Mouse (Mus musculus) intestine, postnatal 0 days (tissue): ENCODE results near the gene Rnpepl1. TPM values are rescaled to one million over a fixed set of nuclear protein-coding genes. Genes with fewer than 3 reads are reported as not detected.

ENCODE experiments used
- ATAC-seq: fragments of 200-750 bp; cut with Nextera tagmentation; 2 replicates; pipeline ENCODE4 v1.8.0; 2017; ENCODE audit warnings: mild to moderate bottlenecking, moderate TSS enrichment, moderate library complexity
- H3K27ac ChIP-seq: fragments of 300-500 bp; sonication (generic); 2 replicates; pipeline ENCODE4 v1.5.1; 2014; ENCODE audit warnings: mild to moderate bottlenecking, low read depth, low read length, moderate library complexity
- H3K27me3 ChIP-seq: fragments of 300-500 bp; sonication (generic); replicated peaks from 2 replicates; pipeline ENCODE4 v1.6.1; 2014; ENCODE audit warnings: low read length, mixed read lengths; ENCODE audit not compliant: control insufficient read depth, insufficient read depth
- H3K36me3 ChIP-seq: fragments of 300-500 bp; sonication (generic); 2 replicates; pipeline ENCODE4 v1.6.1; 2014; ENCODE audit warnings: mild to moderate bottlenecking, moderate library complexity; ENCODE audit not compliant: control insufficient read depth, insufficient read depth
- H3K4me1 ChIP-seq: fragments of 300-500 bp; sonication (generic); replicated peaks from 2 replicates; pipeline ENCODE4 v1.6.1; 2014; ENCODE audit warnings: antibody characterized with exemption, low read length, mixed read lengths; ENCODE audit not compliant: control insufficient read depth, insufficient read depth
- H3K4me2 ChIP-seq: fragments of 300-500 bp; sonication (generic); replicated peaks from 2 replicates; pipeline ENCODE4 v1.6.1; 2014; ENCODE audit warnings: low read depth, mild to moderate bottlenecking, moderate library complexity
- H3K4me3 ChIP-seq: fragments of 300-500 bp; sonication (generic); 2 replicates; pipeline ENCODE4 v1.5.1; 2014; ENCODE audit warnings: low read depth, low read length
- H3K9ac ChIP-seq: fragments of 300-500 bp; sonication (generic); 2 replicates; pipeline ENCODE4 v1.6.1; 2014; ENCODE audit warnings: mild to moderate bottlenecking, low read depth, low read length
- H3K9me3 ChIP-seq: fragments of 300-500 bp; sonication (generic); 2 replicates; pipeline ENCODE4 v1.6.1; 2016; ENCODE audit warnings: mixed run types; ENCODE audit not compliant: control insufficient read depth
- CTCF ChIP-seq: sonication (generic); IDR thresholded peaks from 2 replicates; pipeline ENCODE4 v1.5.1; 2016; ENCODE audit warnings: low read depth, mild to moderate bottlenecking, control low read depth, antibody characterized with exemption, moderate library complexity
- WGBS: fragments of 180-500 bp; shearing (Covaris S2); extraction: QIAGEN DNeasy Blood & Tissue Kit; methylation state at CpG from one replicate; pipeline ENCODE4 v1.1.7; 2014; 5-methylcytosine and 5-hydroxymethylcytosine counted together
- polyA plus RNA-seq: library from polyadenylated mRNA; unstranded; fragments of >200 nt; fragmentation: Nextera tagmentation; extraction: Ambion mirVana; gene quantifications from 2 replicates; pipeline ENCODE4 v1.2.1, GENCODE M21; 2015

Rnpepl1 gene
- polyA plus RNA-seq, 1 experiment from 2014 or later = 75.0 TPM

GRCm38 (mm10) chr1:92933611-92934010 is 23.0 kb downstream of the Rnpepl1 start:
- H3K4me3 ChIP-seq = peak overlapping the region; percentile 52
- peaks cover 3% of the 10 kb centered on the region for H3K4me1 ChIP-seq
- peaks cover 4% of the 10 kb centered on the region; the same call in 1 of the 2 replicates for H3K36me3 ChIP-seq
- ATAC-seq = no peak
- H3K9me3 ChIP-seq = no peaks in the 10 kb centered on the region
- H3K27me3 ChIP-seq = no peaks in the 10 kb centered on the region
- 75% methylated on average over 4 of the region's 4 CpGs for WGBS
- TF ChIP-seq CTCF = no peak
- H3K4me2 ChIP-seq = peak overlapping the region; percentile 72
- peak overlapping the region; percentile 88 for H3K27ac ChIP-seq
- peak overlapping the region; percentile 57 for H3K9ac ChIP-seq

- H3K9me3 ChIP-seq = no peaks in the 10 kb centered on the region
- TF ChIP-seq CTCF = no peak; the same call in 1 of the 2 replicates
- H3K9ac ChIP-seq = peak within 1 kb of the TSS; percentile 57
- H3K36me3 ChIP-seq = peaks cover 9% of the 10 kb centered on the region
- peak within 1 kb of the TSS; percentile 88 for H3K27ac ChIP-seq
- peak; percentile 94 for ATAC-seq
- no peaks in the 10 kb centered on the region for H3K27me3 ChIP-seq
- H3K4me3 ChIP-seq = peak within 1 kb of the TSS; percentile 52
- peak within 1 kb of the TSS; percentile 72 for H3K4me2 ChIP-seq
- H3K4me1 ChIP-seq = peaks cover 3% of the 10 kb centered on the region
- WGBS = under 1% methylated on average over 45 of the region's 45 CpGs
Observed at GRCm38 (mm10) chr1:92934182-92934827, 23.7 kb downstream of the Rnpepl1 start, which contains the start of gene Capn10. Gene Capn10, plus strand, starts transcription at chr1:92934376.

- Histone ChIP-seq H3K9me3 (no peaks in the 10 kb centered on the region), H3K27me3 (no peaks in the 10 kb centered on the region), H3K4me2 (peak overlapping the region; percentile 72), H3K4me1 (peaks cover 3% of the 10 kb centered on the region), H3K36me3 (peaks cover 19% of the 10 kb centered on the region), H3K9ac (peak overlapping the region; percentile 47), H3K4me3 (peak overlapping the region; percentile 52), H3K27ac (peak overlapping the region; percentile 88)
- WGBS = 12% methylated on average over 10 of the region's 10 CpGs
- no peak for ATAC-seq
- no peak for TF ChIP-seq CTCF
Observed at GRCm38 (mm10) chr1:92935054-92935962, 24.7 kb downstream of the Rnpepl1 start.

GRCm38 (mm10) chr1:92935977-92936376 is 25.4 kb downstream of the Rnpepl1 start:
- 25% methylated on average over 2 of the region's 2 CpGs for WGBS
- Histone ChIP-seq H3K9me3 (no peaks in the 10 kb centered on the region), H3K9ac (no peak overlapping the region), H3K4me2 (peak overlapping the region; percentile 72), H3K4me3 (peak overlapping the region; percentile 52; the same call in 1 of the 2 replicates), H3K36me3 (peaks cover 23% of the 10 kb centered on the region), H3K27ac (peak overlapping the region; percentile 88), H3K27me3 (no peaks in the 10 kb centered on the region), H3K4me1 (peaks cover 3% of the 10 kb centered on the region)
- no peak for ATAC-seq
- peak; percentile 46 for TF ChIP-seq CTCF

GRCm38 (mm10) chr1:92936467-92936866 is 25.9 kb downstream of the Rnpepl1 start:
- no peaks in the 10 kb centered on the region for H3K9me3 ChIP-seq
- no peak overlapping the region for H3K9ac ChIP-seq
- peak overlapping the region; percentile 88 for H3K27ac ChIP-seq
- H3K4me1 ChIP-seq = peaks cover 3% of the 10 kb centered on the region
- peak overlapping the region; percentile 72 for H3K4me2 ChIP-seq
- TF ChIP-seq CTCF = no peak
- no peak overlapping the region for H3K4me3 ChIP-seq
- WGBS = 38% methylated on average over 3 of the region's 3 CpGs
- H3K36me3 ChIP-seq = peaks cover 26% of the 10 kb centered on the region
- ATAC-seq = 0 out of 2 replicates have a peak, but pooled peaks have one; percentile 14
- no peaks in the 10 kb centered on the region for H3K27me3 ChIP-seq

- H3K9me3 ChIP-seq = no peaks in the 10 kb centered on the region
- H3K4me1 ChIP-seq = peaks cover 3% of the 10 kb centered on the region
- peak overlapping the region; percentile 88 for H3K27ac ChIP-seq
- H3K4me3 ChIP-seq = no peak overlapping the region
- no peak for TF ChIP-seq CTCF
- peak; percentile 13 for ATAC-seq
- peaks cover 37% of the 10 kb centered on the region for H3K36me3 ChIP-seq
- H3K4me2 ChIP-seq = peak overlapping the region; percentile 24
- H3K9ac ChIP-seq = no peak overlapping the region
- 60% methylated on average over 3 of the region's 3 CpGs for WGBS
- H3K27me3 ChIP-seq = no peaks in the 10 kb centered on the region
Observed at GRCm38 (mm10) chr1:92937797-92938196, 27.2 kb downstream of the Rnpepl1 start.
